In the genomic region with DNA sequence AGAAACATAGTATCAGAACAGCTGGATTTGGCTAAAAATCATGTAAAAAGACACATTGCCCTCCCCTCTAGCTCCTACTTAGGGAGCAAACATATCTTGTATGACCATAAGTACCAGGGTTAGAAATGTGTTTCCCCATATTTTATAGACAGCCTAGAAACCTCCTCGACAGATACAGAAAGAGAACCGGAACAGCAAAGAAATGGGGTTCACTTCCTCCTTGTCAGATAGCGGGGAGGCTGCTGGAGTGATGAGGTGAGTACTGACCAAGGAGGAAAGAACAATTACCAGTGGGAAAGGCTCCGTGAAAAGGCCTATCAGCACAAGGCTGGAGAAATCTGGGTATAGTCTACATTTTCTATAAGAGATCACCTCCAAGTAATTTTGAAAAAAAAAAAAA, we compare ENCODE assay signal across 25 mouse cellular contexts.
"Had no signal": no experiment of that assay in that cellular context is flagged by ENCODE, and none has a peak within 500 bp of the region (broad histone marks: within the 10 kb centered on the region; RNA-seq: fewer than 3 reads in every experiment).

No protein-coding gene starts in this region.

- H3K27ac ChIP-seq: heart, embryonic 10.5 days; hindbrain, embryonic 10.5 days; hindbrain, embryonic 12.5 days; hindbrain, embryonic 14.5 days; intestine, embryonic 15.5 days; layer of hippocampus, adult 2 months; limb, embryonic 13.5 days; limb, embryonic 15.5 days; liver, embryonic 12.5 days; liver, embryonic 14.5 days had no signal

- H3K27me3 ChIP-seq: heart, embryonic 12.5 days; hindbrain, embryonic 12.5 days; intestine, embryonic 15.5 days; limb, embryonic 13.5 days; limb, embryonic 15.5 days; liver, embryonic 12.5 days had no signal

- DNase-seq: gastrocnemius, postnatal 14 days; gastrocnemius, postnatal 36 days; heart, postnatal 10 days; heart, postnatal 4 days; kidney, adult 18-20 months; kidney, adult 8-10 months; kidney, postnatal 10 days; kidney, postnatal 25 days; kidney, postnatal 4 days; layer of hippocampus, adult 9-11 months; left cerebral cortex, postnatal 4 days had no signal

- H3K36me3 ChIP-seq: hindbrain, embryonic 10.5 days; hindbrain, embryonic 12.5 days; intestine, embryonic 15.5 days; limb, embryonic 15.5 days; liver, embryonic 12.5 days had no signal

- H3K4me3 ChIP-seq: heart, embryonic 10.5 days; heart, embryonic 12.5 days; hindbrain, embryonic 10.5 days; hindbrain, embryonic 12.5 days; intestine, embryonic 15.5 days; layer of hippocampus, adult 2 months; limb, embryonic 13.5 days; limb, embryonic 15.5 days; liver, embryonic 12.5 days had no signal

- H3K4me1 ChIP-seq: hindbrain, embryonic 10.5 days; hindbrain, embryonic 12.5 days; intestine, embryonic 15.5 days; limb, embryonic 13.5 days; limb, embryonic 15.5 days; liver, embryonic 12.5 days had no signal

- H3K4me2 ChIP-seq: heart, embryonic 12.5 days; hindbrain, embryonic 12.5 days; hindbrain, embryonic 14.5 days; intestine, embryonic 15.5 days; limb, embryonic 13.5 days; limb, embryonic 15.5 days; liver, embryonic 12.5 days had no signal

- H3K9ac ChIP-seq: heart, embryonic 12.5 days; hindbrain, embryonic 12.5 days; hindbrain, embryonic 14.5 days; intestine, embryonic 15.5 days; limb, embryonic 13.5 days; limb, embryonic 15.5 days; liver, embryonic 12.5 days; liver, embryonic 14.5 days had no signal

- ATAC-seq: hindbrain, embryonic 16.5 days; inflammation-experienced regulatory T-cells, adult 6 months; intestine, embryonic 15.5 days; intestine, postnatal 0 days; liver, embryonic 12.5 days had no signal

- H3K9me3 ChIP-seq: heart, embryonic 10.5 days; heart, embryonic 12.5 days; hindbrain, embryonic 10.5 days; hindbrain, embryonic 12.5 days; intestine, embryonic 15.5 days; limb, embryonic 13.5 days; limb, embryonic 15.5 days; liver, embryonic 12.5 days had no signal
